Mouse (Mus musculus): Measurements from ENCODE around the gene Desi1. TPM values are rescaled to one million over a fixed set of nuclear protein-coding genes. Genes with fewer than 3 reads are reported as not detected.

Gene Desi1
- polyA plus RNA-seq (2015; fragmentation: Nextera tagmentation; extraction: Ambion mirVana), result 26.6 and 26.9 TPM in 2 replicates

DNA sequence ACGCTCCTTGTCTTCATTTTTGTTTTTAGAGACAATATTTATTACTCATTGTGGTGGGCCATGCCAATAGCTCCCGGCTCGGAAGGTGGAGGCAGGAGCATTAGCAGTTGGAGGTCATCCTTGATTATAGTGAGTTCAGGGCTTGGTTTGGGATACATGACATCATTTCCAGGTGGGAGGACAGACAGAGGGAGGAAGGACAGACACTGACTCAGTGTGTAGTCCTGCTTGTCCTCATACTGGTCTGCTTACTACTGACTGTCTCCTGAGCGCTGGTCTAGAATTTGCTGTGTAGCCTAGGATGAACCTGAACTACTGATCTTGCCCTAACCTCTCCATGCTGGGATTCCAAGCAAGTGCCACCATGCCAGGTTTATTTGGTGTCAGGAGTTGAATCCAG is at the start of gene Desi1:
TSS of gene Desi1 (minus strand) at position 101 of the 400 bp plus-strand sequence.
- H3K9ac ChIP-seq, result no peak within 1 kb of the TSS
- WGBS, result 93% methylated on average over 4 of the region's 4 CpGs
- ATAC-seq (ENCODE audit: low FRiP score, low read depth), result no peak
- no peak within 1 kb of the TSS for H3K4me2 ChIP-seq (replicated peaks)
- H3K27ac ChIP-seq, result no peak within 1 kb of the TSS
- no peaks in the 10 kb centered on the region for H3K9me3 ChIP-seq
- H3K4me3 ChIP-seq, result no peak within 1 kb of the TSS
- H3K36me3 ChIP-seq, result peaks cover 93% of the 10 kb centered on the region
- H3K4me1 ChIP-seq, result no peaks in the 10 kb centered on the region
- no peaks in the 10 kb centered on the region for H3K27me3 ChIP-seq

DNA sequence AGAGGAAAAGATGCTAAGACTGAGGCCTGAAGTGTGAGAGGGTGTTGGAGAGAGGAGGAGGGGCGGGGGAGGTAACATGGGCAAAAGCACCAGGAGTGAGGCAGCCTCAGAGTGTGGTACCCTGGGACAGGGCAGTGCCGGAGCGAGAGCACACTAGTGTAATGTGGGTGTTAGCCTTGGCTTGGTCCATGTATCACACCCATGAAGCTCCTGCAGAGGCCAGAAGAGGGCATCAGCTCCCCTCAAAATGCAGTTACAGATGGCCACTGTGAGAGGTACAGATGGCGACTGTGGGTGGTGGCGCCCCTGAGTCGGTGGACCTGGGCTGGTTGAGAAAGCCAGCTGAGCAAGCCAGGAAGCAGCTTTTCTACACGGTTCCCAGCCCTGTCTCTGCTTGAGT is 47.5 kb upstream of the Desi1 start:
- Histone ChIP-seq H3K9ac (no peak overlapping the region), H3K4me3 (no peak overlapping the region), H3K27ac (no peak overlapping the region), H3K4me2 (replicated peaks) (no peak overlapping the region), H3K36me3 (no peaks in the 10 kb centered on the region), H3K27me3 (no peaks in the 10 kb centered on the region), H3K4me1 (no peaks in the 10 kb centered on the region), H3K9me3 (no peaks in the 10 kb centered on the region)
- ATAC-seq (ENCODE audit: low FRiP score, low read depth), result no peak
- 30% methylated on average over 7 of the region's 7 CpGs for WGBS

GRCm38 (mm10) chr15:82079883-82080282 is 46.2 kb upstream of the Desi1 start:
- whole genome bisulfite sequencing, result 53% methylated on average over 10 of the region's 10 CpGs
- no peak for ATAC-seq (ENCODE audit: low FRiP score, low read depth)
- Histone ChIP-seq H3K27me3 (no peaks in the 10 kb centered on the region), H3K4me3 (no peak overlapping the region), H3K27ac (no peak overlapping the region), H3K4me1 (no peaks in the 10 kb centered on the region), H3K9me3 (no peaks in the 10 kb centered on the region), H3K9ac (no peak overlapping the region), H3K4me2 (replicated peaks) (no peak overlapping the region), H3K36me3 (no peaks in the 10 kb centered on the region)

DNA sequence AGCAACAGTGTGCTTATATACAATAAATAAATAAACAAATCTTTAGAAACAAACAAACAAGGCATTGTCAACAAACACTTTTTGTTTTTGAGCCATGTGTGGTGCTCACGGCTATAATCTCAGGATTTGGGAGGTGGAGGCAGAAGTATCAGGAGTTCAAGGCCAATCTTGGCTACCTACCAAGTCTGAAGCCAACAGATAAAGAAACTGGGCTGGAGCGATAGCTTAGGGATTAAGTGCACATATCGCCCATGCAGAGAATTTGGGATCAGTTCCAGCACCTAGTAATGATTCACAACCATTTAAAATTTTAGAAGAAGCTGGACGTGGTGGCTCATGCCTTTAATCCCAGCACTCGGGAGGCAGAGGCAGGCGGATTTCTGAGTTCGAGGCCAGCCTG is 39.8 kb upstream of the Desi1 start:
- Histone ChIP-seq H3K9me3 (0 out of 2 replicates have a peak, but pooled peaks cover 7% of the 10 kb centered on the region), H3K4me1 (peaks cover 5% of the 10 kb centered on the region; the same call in 1 of the 2 replicates), H3K9ac (no peak overlapping the region), H3K36me3 (no peaks in the 10 kb centered on the region), H3K27me3 (peaks cover 45% of the 10 kb centered on the region), H3K4me2 (replicated peaks) (no peak overlapping the region), H3K27ac (no peak overlapping the region), H3K4me3 (no peak overlapping the region)
- no peak for ATAC-seq (ENCODE audit: low FRiP score, low read depth)
- 89% methylated on average over 7 of the region's 7 CpGs for WGBS

- Histone ChIP-seq H3K9ac (no peak overlapping the region), H3K9me3 (0 out of 2 replicates have a peak, but pooled peaks cover 7% of the 10 kb centered on the region), H3K27me3 (peaks cover 55% of the 10 kb centered on the region), H3K4me3 (no peak overlapping the region), H3K27ac (no peak overlapping the region), H3K4me2 (replicated peaks) (no peak overlapping the region), H3K4me1 (peaks cover 5% of the 10 kb centered on the region; the same call in 1 of the 2 replicates), H3K36me3 (no peaks in the 10 kb centered on the region)
- 89% methylated on average over 26 of the region's 26 CpGs for WGBS
- ATAC-seq (ENCODE audit: low FRiP score, low read depth), result no peak
Observed at GRCm38 (mm10) chr15:82071816-82072469, 38.3 kb upstream of the Desi1 start.

- peaks cover 64% of the 10 kb centered on the region for H3K27me3 ChIP-seq
- H3K4me1 ChIP-seq, result peaks cover 5% of the 10 kb centered on the region; the same call in 1 of the 2 replicates
- 0 out of 2 replicates have a peak, but pooled peaks cover 7% of the 10 kb centered on the region for H3K9me3 ChIP-seq
- H3K9ac ChIP-seq, result peak within 1 kb of the TSS; percentile 35; the same call in 1 of the 2 replicates
- 18% methylated on average over 40 of the region's 40 CpGs for WGBS
- H3K4me3 ChIP-seq, result peak within 1 kb of the TSS; percentile 25
- no peak within 1 kb of the TSS for H3K27ac ChIP-seq
- peak within 1 kb of the TSS; percentile 57 for H3K4me2 ChIP-seq (replicated peaks)
- ATAC-seq (ENCODE audit: low FRiP score, low read depth), result no peak
- H3K36me3 ChIP-seq, result no peaks in the 10 kb centered on the region
Observed at GRCm38 (mm10) chr15:82069898-82070297, 36.2 kb upstream of the Desi1 start, which contains the start of gene Mei1. Gene Mei1 (plus strand): TSS chr15:82069996.

DNA sequence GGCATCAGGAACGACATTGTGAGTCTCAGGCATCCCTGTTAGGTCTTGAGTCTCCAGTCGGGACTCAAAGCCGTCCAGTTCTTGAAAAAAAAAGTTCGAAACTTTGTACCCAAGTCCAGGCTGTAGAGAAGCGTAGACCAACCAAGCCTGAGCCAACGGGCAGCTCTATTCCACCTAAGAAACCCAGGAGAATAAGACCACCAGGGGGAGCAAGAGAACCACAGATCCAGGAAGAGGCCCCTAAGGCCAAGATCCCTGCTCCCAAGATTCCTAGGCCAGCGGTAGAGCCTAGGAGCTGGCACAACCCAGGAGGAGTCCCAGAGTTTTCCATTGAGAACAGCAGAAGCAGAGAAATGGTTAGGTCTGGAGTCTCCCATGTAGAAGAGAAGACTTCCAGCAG is 31.8 kb upstream of the Desi1 start:
- Histone ChIP-seq H3K4me3 (no peak overlapping the region), H3K4me2 (replicated peaks) (no peak overlapping the region; the same call in 1 of the 2 replicates), H3K27ac (no peak overlapping the region), H3K27me3 (peaks cover 65% of the 10 kb centered on the region), H3K9ac (no peak overlapping the region), H3K36me3 (no peaks in the 10 kb centered on the region), H3K9me3 (0 out of 2 replicates have a peak, but pooled peaks cover 7% of the 10 kb centered on the region), H3K4me1 (peaks cover 16% of the 10 kb centered on the region)
- WGBS, result 14% methylated on average over 7 of the region's 7 CpGs
- no peak for ATAC-seq (ENCODE audit: low FRiP score, low read depth)

GRCm38 (mm10) chr15:82063909-82064308 is 30.2 kb upstream of the Desi1 start:
- no peak for ATAC-seq (ENCODE audit: low FRiP score, low read depth)
- H3K36me3 ChIP-seq, result no peaks in the 10 kb centered on the region
- H3K9ac ChIP-seq, result peak overlapping the region; percentile 48
- peak overlapping the region; percentile 1; the same call in 1 of the 2 replicates for H3K27ac ChIP-seq
- H3K4me2 ChIP-seq (replicated peaks), result peak overlapping the region; percentile 41
- H3K27me3 ChIP-seq, result peaks cover 49% of the 10 kb centered on the region
- no peaks in the 10 kb centered on the region for H3K9me3 ChIP-seq
- peaks cover 12% of the 10 kb centered on the region for H3K4me1 ChIP-seq
- 0 out of 2 replicates have a peak overlapping the region, but pooled peaks have one; percentile 7 for H3K4me3 ChIP-seq
- 34% methylated on average over 14 of the region's 14 CpGs for WGBS

DNA sequence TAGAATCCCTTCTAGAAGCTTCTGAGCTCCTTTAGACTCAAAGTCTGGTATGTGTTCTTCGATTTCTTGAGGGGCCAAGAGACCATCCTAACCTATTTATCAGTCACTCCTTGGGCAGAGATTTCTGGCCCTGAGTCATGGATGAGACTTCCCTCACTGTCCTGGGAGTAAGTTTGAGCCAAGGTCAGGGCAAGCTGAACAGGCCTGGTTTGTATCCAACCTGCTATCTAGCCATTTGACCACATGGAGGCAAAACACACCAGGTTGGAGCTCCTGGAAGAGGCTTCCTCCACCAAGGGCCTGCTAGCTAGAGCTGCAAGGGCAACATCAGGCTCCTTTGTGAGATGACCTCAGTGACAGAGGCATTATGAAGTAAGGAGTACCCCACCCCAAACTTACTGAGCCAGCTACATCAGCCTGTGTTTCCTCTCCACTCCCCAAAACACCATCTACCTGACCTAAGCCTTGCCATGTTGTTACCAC is 25.1 kb upstream of the Desi1 start, which contains the start of gene 4930407I10Rik:
TSS of gene 4930407I10Rik (plus strand) at position 433 of the 483 bp plus-strand sequence.
- no peak for ATAC-seq (ENCODE audit: low FRiP score, low read depth)
- WGBS, result 61% methylated on average over 1 of the region's 1 CpGs
- H3K4me2 ChIP-seq (replicated peaks), result no peak within 1 kb of the TSS

DNA sequence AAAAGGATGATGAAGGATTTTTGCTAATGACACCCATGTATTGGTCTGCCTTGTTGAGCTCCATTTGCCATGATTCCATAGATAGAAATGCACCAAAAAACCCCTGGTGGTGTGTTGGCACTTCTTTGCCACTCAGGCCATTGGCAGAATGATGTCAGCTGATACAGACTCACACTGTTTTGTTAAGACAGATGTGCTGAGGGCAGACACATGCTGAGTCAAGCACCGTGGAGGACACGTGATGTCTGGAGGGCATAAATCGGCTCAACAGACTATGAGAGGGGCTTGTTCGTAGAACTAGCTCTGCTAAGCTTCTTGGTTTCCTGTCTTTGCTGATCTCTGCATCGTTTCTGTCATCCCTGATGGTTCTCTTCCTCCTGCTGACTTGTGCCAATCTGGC is 18.9 kb upstream of the Desi1 start:
- WGBS, result 55% methylated on average over 5 of the region's 5 CpGs
- Histone ChIP-seq H3K4me2 (replicated peaks) (no peak overlapping the region), H3K27me3 (no peaks in the 10 kb centered on the region), H3K36me3 (no peaks in the 10 kb centered on the region), H3K4me1 (0 out of 2 replicates have a peak, but pooled peaks cover 3% of the 10 kb centered on the region), H3K27ac (no peak overlapping the region), H3K9me3 (no peaks in the 10 kb centered on the region), H3K4me3 (no peak overlapping the region), H3K9ac (no peak overlapping the region)
- no peak for ATAC-seq (ENCODE audit: low FRiP score, low read depth)

More for the DNA sequence above, 25.1 kb upstream of the Desi1 start, which contains the start of gene 4930407I10Rik:
- H3K9me3 ChIP-seq, result no peaks in the 10 kb centered on the region
- H3K27me3 ChIP-seq, result peaks cover 15% of the 10 kb centered on the region
- no peaks in the 10 kb centered on the region for H3K36me3 ChIP-seq
- H3K9ac ChIP-seq, result no peak within 1 kb of the TSS
- no peak within 1 kb of the TSS for H3K4me3 ChIP-seq
- peaks cover 7% of the 10 kb centered on the region for H3K4me1 ChIP-seq
- no peak within 1 kb of the TSS for H3K27ac ChIP-seq

DNA sequence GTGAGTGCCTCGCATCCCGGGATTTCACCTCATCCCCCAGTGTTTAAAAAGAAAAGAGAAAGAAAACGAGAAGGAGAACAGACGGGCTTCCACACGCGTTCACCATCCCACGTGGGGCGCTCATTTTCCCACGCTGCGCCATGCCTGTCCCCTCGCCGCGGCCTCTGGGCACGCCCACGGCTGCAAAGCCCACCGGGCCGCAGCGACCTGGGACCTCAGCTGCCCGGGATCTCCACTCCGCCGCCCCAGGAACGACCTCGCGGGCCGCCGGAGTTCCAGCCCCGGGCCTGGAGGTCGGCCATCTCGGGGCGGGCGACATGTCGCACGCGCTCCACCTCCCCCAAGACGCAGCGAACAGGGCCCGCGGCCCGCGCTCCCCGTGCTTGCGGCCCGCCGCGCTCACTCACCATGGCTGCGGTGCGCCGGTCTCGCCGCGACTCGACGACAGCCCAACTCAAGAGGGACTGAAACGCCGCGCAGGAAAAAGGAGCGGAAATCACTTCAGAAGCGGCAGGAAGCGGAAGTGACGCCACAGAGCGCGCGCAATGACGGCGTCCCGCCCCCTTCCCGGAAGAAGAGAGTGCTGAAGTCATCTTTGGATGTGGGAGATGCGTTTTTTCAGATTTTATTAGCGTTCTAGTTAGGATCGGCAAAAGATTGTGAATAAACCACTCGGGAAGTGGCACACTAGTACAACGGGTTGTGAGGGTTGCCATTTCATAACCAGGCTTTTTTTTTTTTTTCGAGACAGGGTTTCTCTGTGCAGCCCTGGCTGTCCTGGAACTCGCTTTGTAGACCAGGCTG is 13.6 kb upstream of the Desi1 start, which contains the start of gene Snu13:
TSS of gene Snu13 (minus strand) at position 519 of the 804 bp plus-strand sequence.
- under 1% methylated on average over 74 of the region's 74 CpGs for WGBS
- peak; percentile 89; the same call in 1 of the 2 replicates for ATAC-seq (ENCODE audit: low FRiP score, low read depth)

More for the DNA sequence above, 13.6 kb upstream of the Desi1 start, which contains the start of gene Snu13:
- peak within 1 kb of the TSS; percentile 80 for H3K27ac ChIP-seq
- peaks cover 16% of the 10 kb centered on the region for H3K4me1 ChIP-seq
- no peaks in the 10 kb centered on the region for H3K9me3 ChIP-seq
- no peaks in the 10 kb centered on the region for H3K27me3 ChIP-seq
- H3K36me3 ChIP-seq, result peaks cover 16% of the 10 kb centered on the region
- H3K9ac ChIP-seq, result peak within 1 kb of the TSS; percentile 88
- peak within 1 kb of the TSS; percentile 86 for H3K4me2 ChIP-seq (replicated peaks)
- H3K4me3 ChIP-seq, result peak within 1 kb of the TSS; percentile 71

All from limb, embryonic 13.5 days (tissue).